Mouse (Mus musculus) CH12.LX (cell line): ENCODE results near the gene 1700020A23Rik.

Experiments used
- BHLHE40 ChIP-seq: IDR thresholded peaks from 2 replicates; pipeline ENCODE4 v1.6.1; 2011; ENCODE audit warnings: mild to moderate bottlenecking, low read depth, low read length, improper control_type of control experiment
- CHD1 ChIP-seq: IDR thresholded peaks from 2 replicates; pipeline ENCODE4 v1.6.1; 2012; ENCODE audit warnings: low read depth, low read length, improper control_type of control experiment, inconsistent platforms
- CHD2 ChIP-seq: IDR thresholded peaks from 2 replicates; pipeline ENCODE4 v1.6.1; 2011; ENCODE audit warnings: low read length, improper control_type of control experiment
- CTCF ChIP-seq, 2 experiments: IDR thresholded peaks in 1 of 2; conservative IDR thresholded peaks in 1 of 2; 2 replicates each; pipeline ENCODE4 v1.5.1; 2011 to 2012; ENCODE audit warnings: low read depth in 2 of 2, low read length in 2 of 2, improper control_type of control experiment in 1 of 2, inconsistent platforms in 1 of 2, mild to moderate bottlenecking in 1 of 2, moderate library complexity in 1 of 2
- EP300 ChIP-seq: IDR thresholded peaks from 2 replicates; pipeline ENCODE4 v1.6.1; 2011; ENCODE audit warnings: low read length, improper control_type of control experiment
- MAX ChIP-seq: IDR thresholded peaks from 2 replicates; pipeline ENCODE4 v1.6.1; 2011; ENCODE audit warnings: low read length, improper control_type of control experiment
- MAZ ChIP-seq: IDR thresholded peaks from 2 replicates; pipeline ENCODE4 v1.6.1; 2012; ENCODE audit warnings: low read depth, mild to moderate bottlenecking, inconsistent platforms, low read length, improper control_type of control experiment, moderate library complexity
- POLR2A ChIP-seq: IDR thresholded peaks from 2 replicates; pipeline ENCODE4 v1.6.1; 2011; ENCODE audit warnings: low read depth, mild to moderate bottlenecking, improper control_type of control experiment, low read length
- UBTF ChIP-seq: IDR thresholded peaks from 2 replicates; pipeline ENCODE4 v1.6.1; 2012; ENCODE audit warnings: low read depth, mild to moderate bottlenecking, inconsistent platforms, low read length, improper control_type of control experiment, moderate library complexity
- ZC3H11A ChIP-seq: IDR thresholded peaks from 2 replicates; pipeline ENCODE4 v1.6.1; 2012; ENCODE audit warnings: low read depth, mild to moderate bottlenecking, inconsistent platforms, low read length, improper control_type of control experiment
- ZKSCAN1 ChIP-seq: IDR thresholded peaks from 2 replicates; pipeline ENCODE4 v1.6.1; 2012; ENCODE audit warnings: low read depth, inconsistent platforms, low read length, improper control_type of control experiment, borderline replicate concordance

DNA sequence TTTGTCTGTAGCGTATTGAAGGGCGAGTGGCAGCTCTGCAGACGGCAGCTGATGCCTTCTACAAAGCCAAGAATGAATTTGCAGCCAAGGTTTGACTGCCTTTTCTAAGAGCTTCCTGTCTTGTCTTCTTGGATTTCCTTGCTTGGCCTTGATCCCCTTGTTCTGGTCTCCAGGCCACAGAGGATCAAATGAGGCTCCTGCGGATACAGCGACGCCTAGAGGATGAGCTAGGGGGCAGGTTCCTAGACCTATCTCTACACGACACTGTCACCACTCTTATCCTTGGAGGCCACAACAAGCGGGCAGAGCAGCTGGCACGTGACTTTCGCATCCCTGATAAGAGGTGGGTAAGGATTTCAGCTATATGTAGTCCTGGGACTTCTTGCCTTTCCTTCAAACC, 37.1 kb downstream of the 1700020A23Rik start:
- no peak for TF ChIP-seq POLR2A
- TF ChIP-seq ZC3H11A: no peak
- TF ChIP-seq MAX: no peak
- no peak for TF ChIP-seq ZKSCAN1
- TF ChIP-seq CHD2: no peak
- no peak for TF ChIP-seq EP300
- TF ChIP-seq BHLHE40: no peak
- TF ChIP-seq CTCF (conservative IDR thresholded peaks at IDR 0.05 in 1 of 2, IDR thresholded peaks at IDR 0.05 in 1 of 2; ENCODE audit: low read depth in 2 of 2, low read length in 2 of 2): no peak
- TF ChIP-seq MAZ: no peak
- no peak for TF ChIP-seq UBTF
- no peak for TF ChIP-seq CHD1
